Mouse (Mus musculus) liver, postnatal 0 days (tissue): ENCODE data around the gene Atp11a. TPM values are rescaled to one million over a fixed set of nuclear protein-coding genes. Genes with fewer than 3 reads are reported as not detected.

Experiments
- ATAC-seq: fragments of 200-750 bp; cut with Nextera tagmentation; 2 replicates; pipeline ENCODE4 v1.8.0; 2017; ENCODE audit warnings: mild to moderate bottlenecking, moderate library complexity
- DNase-seq: peaks from one replicate; pipeline ENCODE4 v3.0.0-alpha.2; 2016
- H3K27ac ChIP-seq: fragments of 300-500 bp; sonication (generic); 2 replicates; pipeline ENCODE4 v1.5.1; 2014; ENCODE audit warnings: antibody characterized with exemption, moderate library complexity, mild to moderate bottlenecking, low read depth
- H3K27me3 ChIP-seq: fragments of 300-500 bp; sonication (generic); 2 replicates; pipeline ENCODE4 v1.6.1; 2014; ENCODE audit warnings: low read length, control low read depth, mixed read lengths; ENCODE audit not compliant: insufficient read depth
- H3K36me3 ChIP-seq: fragments of 300-500 bp; sonication (generic); replicated peaks from 2 replicates; pipeline ENCODE4 v1.6.1; 2014; ENCODE audit warnings: mild to moderate bottlenecking, control low read depth, low read length, moderate library complexity, mixed read lengths; ENCODE audit not compliant: insufficient read depth
- H3K4me1 ChIP-seq: fragments of 300-500 bp; sonication (generic); 2 replicates; pipeline ENCODE4 v1.6.1; 2014; ENCODE audit warnings: antibody characterized with exemption, mild to moderate bottlenecking, control low read depth; ENCODE audit not compliant: insufficient read depth
- H3K4me2 ChIP-seq: fragments of 300-500 bp; sonication (generic); 2 replicates; pipeline ENCODE4 v1.6.1; 2014; ENCODE audit warnings: low read depth, mild to moderate bottlenecking, low read length, moderate library complexity, mixed read lengths
- H3K4me3 ChIP-seq: fragments of 300-500 bp; sonication (generic); 2 replicates; pipeline ENCODE4 v1.5.1; 2014; ENCODE audit warnings: low read depth, low read length
- H3K9ac ChIP-seq: fragments of 300-500 bp; sonication (generic); replicated peaks from 2 replicates; pipeline ENCODE4 v1.6.1; 2014; ENCODE audit warnings: mild to moderate bottlenecking, moderate library complexity
- H3K9me3 ChIP-seq: fragments of 300-500 bp; sonication (generic); 2 replicates; pipeline ENCODE4 v1.6.1; 2016; ENCODE audit warnings: mild to moderate bottlenecking, control low read depth, low read length, mixed read lengths
- CTCF ChIP-seq: sonication (generic); IDR thresholded peaks from 2 replicates; pipeline ENCODE4 v1.5.1; 2016; ENCODE audit warnings: antibody characterized with exemption, low read depth
- EP300 ChIP-seq: IDR thresholded peaks from 2 replicates; pipeline ENCODE4 v1.6.1; 2016; ENCODE audit warnings: antibody characterized with exemption, low read depth, mild to moderate bottlenecking
- WGBS: fragments of 180-500 bp; shearing (Covaris S2); extraction: QIAGEN DNeasy Blood & Tissue Kit; methylation state at CpG from one replicate; pipeline ENCODE4 v1.1.7; 2014; ENCODE audit not compliant: insufficient replicate concordance; 5-methylcytosine and 5-hydroxymethylcytosine counted together
- polyA plus RNA-seq: library from polyadenylated mRNA; unstranded; fragments of >200 nt; fragmentation: Nextera tagmentation; extraction: Ambion mirVana; gene quantifications from 2 replicates; pipeline ENCODE4 v1.2.1, GENCODE M21; 2015

The Atp11a gene
- polyA plus RNA-seq, 1 experiment from 2014 or later = 0.90 TPM

GRCm38 (mm10) chr8:12786958-12787301 is 30.1 kb downstream of the Atp11a start:
- no peak for ATAC-seq
- DNase-seq = no peak
- WGBS = 83% methylated on average over 12 of the region's 12 CpGs
- Histone ChIP-seq H3K27me3 (peaks cover 25% of the 10 kb centered on the region; the same call in 1 of the 2 replicates), H3K4me1 (no peaks in the 10 kb centered on the region), H3K4me3 (no peak overlapping the region), H3K27ac (no peak overlapping the region), H3K9me3 (no peaks in the 10 kb centered on the region), H3K4me2 (no peak overlapping the region), H3K36me3 (no peaks in the 10 kb centered on the region), H3K9ac (no peak overlapping the region)
- TF ChIP-seq CTCF (no peak), EP300 (no peak)

- Histone ChIP-seq H3K27ac (no peak overlapping the region), H3K9me3 (no peaks in the 10 kb centered on the region), H3K27me3 (peaks cover 26% of the 10 kb centered on the region; the same call in 1 of the 2 replicates), H3K4me2 (no peak overlapping the region), H3K4me1 (no peaks in the 10 kb centered on the region), H3K36me3 (no peaks in the 10 kb centered on the region), H3K4me3 (no peak overlapping the region), H3K9ac (no peak overlapping the region)
- 45% methylated on average over 8 of the region's 8 CpGs for WGBS
- ATAC-seq (no peak), DNase-seq (no peak)
- TF ChIP-seq EP300 (no peak), CTCF (no peak)
These were observed 30.6 kb downstream of the Atp11a start for GRCm38 (mm10) chr8:12787427-12787826.

GRCm38 (mm10) chr8:12788695-12789094 is 31.9 kb downstream of the Atp11a start:
- no peak for DNase-seq
- no peaks in the 10 kb centered on the region for H3K9me3 ChIP-seq
- no peak for TF ChIP-seq CTCF
- no peak for TF ChIP-seq EP300
- ATAC-seq = no peak
- WGBS = 74% methylated on average over 9 of the region's 9 CpGs
- H3K4me1 ChIP-seq = no peaks in the 10 kb centered on the region
- H3K27ac ChIP-seq = no peak overlapping the region
- no peaks in the 10 kb centered on the region for H3K36me3 ChIP-seq
- H3K27me3 ChIP-seq = peaks cover 27% of the 10 kb centered on the region; the same call in 1 of the 2 replicates
- H3K9ac ChIP-seq = no peak overlapping the region
- no peak overlapping the region for H3K4me2 ChIP-seq
- no peak overlapping the region for H3K4me3 ChIP-seq

- Histone ChIP-seq H3K27me3 (peaks cover 18% of the 10 kb centered on the region; the same call in 1 of the 2 replicates), H3K4me1 (no peaks in the 10 kb centered on the region), H3K36me3 (no peaks in the 10 kb centered on the region), H3K27ac (no peak overlapping the region), H3K9ac (no peak overlapping the region), H3K4me3 (no peak overlapping the region), H3K9me3 (no peaks in the 10 kb centered on the region), H3K4me2 (no peak overlapping the region)
- no peak; the same call in 1 of the 2 replicates for ATAC-seq
- no peak for TF ChIP-seq CTCF
- TF ChIP-seq EP300 = no peak
- DNase-seq = no peak
- WGBS = 71% methylated on average over 5 of the region's 5 CpGs
These were observed 38.3 kb downstream of the Atp11a start for GRCm38 (mm10) chr8:12795011-12795671.

GRCm38 (mm10) chr8:12799099-12799498 is 42.3 kb downstream of the Atp11a start:
- H3K9ac ChIP-seq = no peak overlapping the region
- WGBS = 62% methylated on average over 6 of the region's 6 CpGs
- H3K36me3 ChIP-seq = no peaks in the 10 kb centered on the region
- ATAC-seq (peak; percentile 50), DNase-seq (peak; percentile 28)
- H3K4me2 ChIP-seq = no peak overlapping the region
- no peaks in the 10 kb centered on the region for H3K9me3 ChIP-seq
- H3K27ac ChIP-seq = no peak overlapping the region
- no peaks in the 10 kb centered on the region for H3K4me1 ChIP-seq
- no peak overlapping the region for H3K4me3 ChIP-seq
- no peak for TF ChIP-seq EP300
- TF ChIP-seq CTCF = peak; percentile 32
- peaks cover 27% of the 10 kb centered on the region for H3K27me3 ChIP-seq

GRCm38 (mm10) chr8:12799832-12800231 is 43.0 kb downstream of the Atp11a start:
- no peak for TF ChIP-seq CTCF
- H3K36me3 ChIP-seq = no peaks in the 10 kb centered on the region
- no peak overlapping the region for H3K4me2 ChIP-seq
- DNase-seq (no peak), ATAC-seq (no peak)
- no peak overlapping the region for H3K9ac ChIP-seq
- no peaks in the 10 kb centered on the region for H3K9me3 ChIP-seq
- peaks cover 26% of the 10 kb centered on the region for H3K27me3 ChIP-seq
- H3K4me3 ChIP-seq = no peak overlapping the region
- H3K4me1 ChIP-seq = no peaks in the 10 kb centered on the region
- no peak overlapping the region for H3K27ac ChIP-seq
- 69% methylated on average over 6 of the region's 6 CpGs for WGBS
